Mouse (Mus musculus): ENCODE measurements around the gene Pear1.

GRCm38 (mm10) chr3:87752567-87752966 lies 71.5 kb downstream of the Pear1 start:
- TF ChIP-seq CTCF (IDR thresholded peaks at IDR 0.05; ENCODE audit: extremely low read depth, insufficient read depth, low read length), result no peak
- no peak for TF ChIP-seq POLR2A (IDR thresholded peaks at IDR 0.05; ENCODE audit: extremely low read depth, insufficient read depth, low read length)
